Mouse (Mus musculus): ENCODE data around the gene P3h3. TPM values are rescaled to one million over a fixed set of nuclear protein-coding genes. Genes with fewer than 3 reads are reported as not detected.

Gene P3h3
- total and polyA plus RNA-seq, 3 experiments = not detected

DNA sequence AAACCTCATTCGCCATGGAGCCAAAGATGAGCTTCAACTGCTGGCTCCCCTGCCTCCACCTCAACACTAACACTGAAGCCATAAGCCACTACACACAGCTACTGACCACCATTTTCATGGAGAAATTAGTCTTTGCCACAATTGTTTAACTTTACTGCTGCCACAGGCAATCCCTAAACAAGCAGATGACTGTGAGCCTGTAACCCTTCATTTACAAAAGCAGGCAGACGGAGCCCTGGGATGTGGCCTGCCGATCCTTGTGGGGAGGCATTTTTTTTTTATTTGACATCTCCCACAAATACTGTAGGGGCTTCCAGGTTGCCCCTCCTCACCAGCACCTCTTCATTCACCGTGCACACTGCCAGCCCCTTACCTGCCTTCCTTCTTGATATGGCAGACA lies 40.9 kb downstream of the P3h3 start:
- ATAC-seq (ENCODE audit: extremely low read depth, insufficient number of reproducible peaks, low FRiP score, poor library complexity, severe bottlenecking) (no peak), DNase-seq (ENCODE audit: low spot score) (no peak)
- Histone ChIP-seq H3K4me3 (ENCODE audit: low read depth, low read length) (no peak overlapping the region), H3K9me3 (replicated peaks) (no peaks in the 10 kb centered on the region), H3K36me3 (replicated peaks) (peaks cover 91% of the 10 kb centered on the region), H3K27me3 (ENCODE audit: insufficient read depth, low read length) (no peaks in the 10 kb centered on the region), H3K4me1 (ENCODE audit: insufficient read depth, low read depth, low read length) (peaks cover 26% of the 10 kb centered on the region)
- no peak for TF ChIP-seq GATA2 (IDR thresholded peaks at IDR 0.05; ENCODE audit: borderline replicate concordance, low read depth, low read length)
- TF ChIP-seq TAL1 (conservative IDR thresholded peaks at IDR 0.05; ENCODE audit: low read depth, low read length) = no peak
- no peak for TF ChIP-seq CTCF (IDR thresholded peaks at IDR 0.05; ENCODE audit: low read depth, low read length)
- TF ChIP-seq GATA1 (IDR thresholded peaks at IDR 0.05; ENCODE audit: borderline replicate concordance, low read length) = no peak
- no peak for TF ChIP-seq POLR2AphosphoS5 (IDR thresholded peaks at IDR 0.05; ENCODE audit: insufficient replicate concordance, low read depth, low read length)

DNA sequence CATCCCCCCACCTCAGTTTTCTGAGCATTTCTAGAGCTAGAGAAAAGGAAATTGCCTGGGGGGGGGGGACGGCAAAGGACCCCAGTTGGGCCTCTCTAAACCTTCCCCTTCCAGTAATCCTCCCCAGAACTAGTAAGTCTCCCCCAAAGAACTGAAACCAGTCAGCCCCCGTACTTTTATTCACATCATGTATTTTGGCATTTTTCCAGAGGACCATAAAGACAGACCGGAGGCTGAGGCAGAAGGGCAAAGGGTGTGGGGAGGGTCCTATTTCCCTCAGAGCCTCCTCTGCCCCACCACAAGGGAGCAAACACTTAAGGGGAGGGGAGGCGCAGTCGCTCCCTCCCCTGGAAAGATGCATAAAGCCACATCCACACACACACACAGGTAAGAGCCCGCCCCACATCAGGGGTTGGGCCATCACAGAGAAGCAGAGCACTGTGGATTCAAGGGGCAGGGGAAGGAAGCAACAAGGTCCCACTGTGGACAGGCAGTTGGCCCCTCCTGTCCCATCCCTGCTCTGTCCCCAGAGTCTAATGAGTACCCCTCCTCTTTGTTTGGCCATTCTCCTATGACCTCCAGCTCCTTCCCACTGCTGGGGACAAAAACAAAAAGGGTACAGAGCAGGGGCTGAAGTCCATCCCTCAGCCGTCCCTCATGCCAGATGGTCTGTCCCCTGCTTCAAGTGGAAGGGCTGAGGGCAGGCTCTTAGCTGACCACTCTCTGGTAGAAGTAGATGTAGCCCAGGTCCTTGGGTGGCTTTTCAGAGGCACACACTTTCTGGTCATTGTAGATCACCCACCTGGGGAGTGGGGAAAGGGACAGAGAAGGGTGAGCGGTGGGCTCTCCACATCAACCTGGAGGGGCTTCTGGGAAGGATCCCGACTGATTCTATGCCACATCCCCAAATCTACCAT lies 42.4 kb downstream of the P3h3 start:
- ATAC-seq (ENCODE audit: extremely low read depth, insufficient number of reproducible peaks, low FRiP score, poor library complexity, severe bottlenecking) = no peak
- H3K9me3 ChIP-seq (replicated peaks) = no peaks in the 10 kb centered on the region
- H3K36me3 ChIP-seq (replicated peaks) = peaks cover 90% of the 10 kb centered on the region
- no peaks in the 10 kb centered on the region for H3K27me3 ChIP-seq (ENCODE audit: insufficient read depth, low read length)
- H3K4me1 ChIP-seq (ENCODE audit: insufficient read depth, low read depth, low read length) = peaks cover 40% of the 10 kb centered on the region
- no peak for DNase-seq (ENCODE audit: low spot score)
- H3K4me3 ChIP-seq (ENCODE audit: low read depth, low read length) = no peak overlapping the region; the same call in 1 of the 2 replicates
- TF ChIP-seq GATA2 (IDR thresholded peaks at IDR 0.05; ENCODE audit: borderline replicate concordance, low read depth, low read length) (no peak), GATA1 (IDR thresholded peaks at IDR 0.05; ENCODE audit: borderline replicate concordance, low read length) (no peak), CTCF (IDR thresholded peaks at IDR 0.05; ENCODE audit: low read depth, low read length) (no peak), TAL1 (conservative IDR thresholded peaks at IDR 0.05; ENCODE audit: low read depth, low read length) (no peak), POLR2AphosphoS5 (IDR thresholded peaks at IDR 0.05; ENCODE audit: insufficient replicate concordance, low read depth, low read length) (no peak)

DNA sequence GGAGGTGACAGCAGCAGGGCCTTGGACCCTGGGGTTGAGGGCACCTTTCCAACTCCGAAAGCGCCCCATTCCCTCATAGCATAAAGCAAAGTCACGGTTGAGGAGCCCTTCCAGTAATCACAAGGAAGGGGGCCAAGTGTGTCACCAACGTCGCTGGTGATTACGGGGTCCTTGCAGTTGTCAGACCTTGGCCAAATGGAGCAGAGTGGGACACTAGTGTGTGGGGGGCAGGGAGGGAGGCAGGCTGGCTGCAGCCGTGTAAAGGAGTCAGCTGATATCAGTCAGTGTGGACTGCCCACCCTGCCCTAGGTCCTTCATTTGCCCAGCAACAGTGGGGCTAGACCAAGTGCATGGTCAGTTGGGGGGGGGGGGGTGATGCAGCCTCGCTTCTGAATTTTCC lies 43.1 kb downstream of the P3h3 start:
- Histone ChIP-seq H3K9me3 (replicated peaks) (no peaks in the 10 kb centered on the region), H3K4me3 (ENCODE audit: low read depth, low read length) (peak overlapping the region; percentile 78; the same call in 1 of the 2 replicates), H3K4me1 (ENCODE audit: insufficient read depth, low read depth, low read length) (peaks cover 47% of the 10 kb centered on the region), H3K36me3 (replicated peaks) (peaks cover 90% of the 10 kb centered on the region), H3K27me3 (ENCODE audit: insufficient read depth, low read length) (no peaks in the 10 kb centered on the region)
- ATAC-seq (ENCODE audit: extremely low read depth, insufficient number of reproducible peaks, low FRiP score, poor library complexity, severe bottlenecking) (no peak), DNase-seq (ENCODE audit: low spot score) (no peak)
- TF ChIP-seq CTCF (IDR thresholded peaks at IDR 0.05; ENCODE audit: low read depth, low read length) (no peak), GATA2 (IDR thresholded peaks at IDR 0.05; ENCODE audit: borderline replicate concordance, low read depth, low read length) (no peak), POLR2AphosphoS5 (IDR thresholded peaks at IDR 0.05; ENCODE audit: insufficient replicate concordance, low read depth, low read length) (no peak), TAL1 (conservative IDR thresholded peaks at IDR 0.05; ENCODE audit: low read depth, low read length) (no peak), GATA1 (IDR thresholded peaks at IDR 0.05; ENCODE audit: borderline replicate concordance, low read length) (no peak)

DNA sequence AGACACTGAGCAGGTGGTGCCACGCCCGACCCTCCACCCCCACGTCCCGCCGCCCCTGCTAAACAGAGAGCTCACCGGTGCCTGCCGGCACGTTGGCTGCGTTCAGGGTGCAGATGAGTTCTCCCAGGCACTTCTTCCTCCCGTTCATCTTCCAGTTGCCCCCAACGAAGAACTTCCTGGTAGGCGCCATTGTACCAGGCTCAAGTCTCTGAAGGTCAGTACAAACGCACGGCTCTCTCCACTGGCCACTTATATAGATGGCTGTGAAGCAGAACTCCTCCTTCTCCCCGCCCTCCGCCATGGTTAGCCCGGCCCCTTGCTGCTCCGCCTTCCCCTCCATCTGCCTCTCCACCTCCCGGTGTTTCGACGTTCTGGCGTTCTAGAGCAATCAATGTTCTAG lies 43.6 kb downstream of the P3h3 start, which contains the start of gene Tpi1:
Gene Tpi1 (minus strand): TSS at position 364 of the 400 bp plus-strand sequence.
- Histone ChIP-seq H3K9me3 (replicated peaks) (no peaks in the 10 kb centered on the region), H3K4me1 (ENCODE audit: insufficient read depth, low read depth, low read length) (peaks cover 52% of the 10 kb centered on the region), H3K4me3 (ENCODE audit: low read depth, low read length) (peak within 1 kb of the TSS; percentile 78), H3K27me3 (ENCODE audit: insufficient read depth, low read length) (no peaks in the 10 kb centered on the region), H3K36me3 (replicated peaks) (peaks cover 89% of the 10 kb centered on the region)
- ATAC-seq (ENCODE audit: extremely low read depth, insufficient number of reproducible peaks, low FRiP score, poor library complexity, severe bottlenecking) = peak; percentile 75
- TF ChIP-seq GATA2 (IDR thresholded peaks at IDR 0.05; ENCODE audit: borderline replicate concordance, low read depth, low read length) = no peak
- TF ChIP-seq TAL1 (conservative IDR thresholded peaks at IDR 0.05; ENCODE audit: low read depth, low read length) = no peak
- no peak for TF ChIP-seq GATA1 (IDR thresholded peaks at IDR 0.05; ENCODE audit: borderline replicate concordance, low read length)
- peak; percentile 93 for TF ChIP-seq POLR2AphosphoS5 (IDR thresholded peaks at IDR 0.05; ENCODE audit: insufficient replicate concordance, low read depth, low read length)
- no peak for TF ChIP-seq CTCF (IDR thresholded peaks at IDR 0.05; ENCODE audit: low read depth, low read length)
- peak; percentile 91 for DNase-seq (ENCODE audit: low spot score)

DNA sequence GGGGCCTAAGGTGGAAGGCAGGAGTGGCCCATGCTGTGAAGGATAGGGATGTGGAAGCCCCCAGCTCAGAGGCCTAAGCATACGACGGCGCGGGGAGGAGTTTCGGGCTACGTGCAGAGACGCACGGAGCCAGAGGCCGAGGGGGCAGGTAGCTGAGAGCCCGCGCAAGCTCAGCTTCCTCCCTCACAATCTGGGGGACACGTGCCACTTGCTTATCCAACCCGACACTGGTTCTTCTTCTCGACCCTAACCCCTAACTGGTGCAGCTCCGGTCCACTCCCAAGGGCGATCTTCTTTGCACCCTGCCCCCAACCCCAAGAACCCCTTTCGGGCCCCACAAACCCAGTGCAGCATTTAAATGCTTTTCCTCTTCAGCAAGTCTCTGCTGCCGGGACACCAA lies 44.1 kb downstream of the P3h3 start:
- ATAC-seq (ENCODE audit: extremely low read depth, insufficient number of reproducible peaks, low FRiP score, poor library complexity, severe bottlenecking) = peak; percentile 51; the same call in 1 of the 2 replicates
- peaks cover 86% of the 10 kb centered on the region for H3K36me3 ChIP-seq (replicated peaks)

DNA sequence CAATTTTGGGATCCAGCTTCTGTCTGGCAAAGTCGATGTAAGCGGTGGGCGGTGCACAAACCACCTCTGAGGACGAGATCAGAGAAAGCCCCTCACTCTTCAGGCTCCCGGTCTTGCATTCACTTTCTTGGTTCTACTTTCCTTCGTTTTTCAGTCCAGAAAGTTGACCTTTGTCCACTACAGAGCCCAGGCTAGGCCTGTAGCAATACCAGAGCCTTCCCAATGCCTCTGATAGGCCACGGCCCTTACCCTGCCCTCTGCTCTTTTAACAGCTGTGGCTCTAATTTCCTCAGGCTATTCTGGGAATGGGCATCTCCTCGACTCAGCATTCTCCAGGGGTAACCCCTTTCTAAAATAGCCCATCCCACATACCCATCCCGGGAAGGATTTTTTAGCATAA lies 44.7 kb downstream of the P3h3 start:
- peaks cover 83% of the 10 kb centered on the region for H3K36me3 ChIP-seq (replicated peaks)
- DNase-seq (ENCODE audit: low spot score) (no peak), ATAC-seq (ENCODE audit: extremely low read depth, insufficient number of reproducible peaks, low FRiP score, poor library complexity, severe bottlenecking) (no peak)
- H3K27me3 ChIP-seq (ENCODE audit: insufficient read depth, low read length) = no peaks in the 10 kb centered on the region
- H3K4me3 ChIP-seq (ENCODE audit: low read depth, low read length) = peak overlapping the region; percentile 78
- H3K4me1 ChIP-seq (ENCODE audit: insufficient read depth, low read depth, low read length) = peaks cover 63% of the 10 kb centered on the region
- H3K9me3 ChIP-seq (replicated peaks) = no peaks in the 10 kb centered on the region
- no peak for TF ChIP-seq TAL1 (conservative IDR thresholded peaks at IDR 0.05; ENCODE audit: low read depth, low read length)
- TF ChIP-seq GATA2 (IDR thresholded peaks at IDR 0.05; ENCODE audit: borderline replicate concordance, low read depth, low read length) = no peak
- TF ChIP-seq GATA1 (IDR thresholded peaks at IDR 0.05; ENCODE audit: borderline replicate concordance, low read length) = no peak
- no peak for TF ChIP-seq CTCF (IDR thresholded peaks at IDR 0.05; ENCODE audit: low read depth, low read length)

More for the DNA sequence above, 44.1 kb downstream of the P3h3 start:
- H3K27me3 ChIP-seq (ENCODE audit: insufficient read depth, low read length) = no peaks in the 10 kb centered on the region
- H3K4me3 ChIP-seq (ENCODE audit: low read depth, low read length) = peak overlapping the region; percentile 78
- DNase-seq (ENCODE audit: low spot score) = peak; percentile 72
- H3K9me3 ChIP-seq (replicated peaks) = no peaks in the 10 kb centered on the region
- TF ChIP-seq TAL1 (conservative IDR thresholded peaks at IDR 0.05; ENCODE audit: low read depth, low read length) = no peak
- TF ChIP-seq GATA1 (IDR thresholded peaks at IDR 0.05; ENCODE audit: borderline replicate concordance, low read length) = no peak
- no peak for TF ChIP-seq GATA2 (IDR thresholded peaks at IDR 0.05; ENCODE audit: borderline replicate concordance, low read depth, low read length)
- no peak for TF ChIP-seq CTCF (IDR thresholded peaks at IDR 0.05; ENCODE audit: low read depth, low read length)
- TF ChIP-seq POLR2AphosphoS5 (IDR thresholded peaks at IDR 0.05; ENCODE audit: insufficient replicate concordance, low read depth, low read length) = no peak
- H3K4me1 ChIP-seq (ENCODE audit: insufficient read depth, low read depth, low read length) = peaks cover 57% of the 10 kb centered on the region

Data from G1E (cell line).